10 mouse cellular contexts compared by ENCODE assay signal in the genomic region with DNA sequence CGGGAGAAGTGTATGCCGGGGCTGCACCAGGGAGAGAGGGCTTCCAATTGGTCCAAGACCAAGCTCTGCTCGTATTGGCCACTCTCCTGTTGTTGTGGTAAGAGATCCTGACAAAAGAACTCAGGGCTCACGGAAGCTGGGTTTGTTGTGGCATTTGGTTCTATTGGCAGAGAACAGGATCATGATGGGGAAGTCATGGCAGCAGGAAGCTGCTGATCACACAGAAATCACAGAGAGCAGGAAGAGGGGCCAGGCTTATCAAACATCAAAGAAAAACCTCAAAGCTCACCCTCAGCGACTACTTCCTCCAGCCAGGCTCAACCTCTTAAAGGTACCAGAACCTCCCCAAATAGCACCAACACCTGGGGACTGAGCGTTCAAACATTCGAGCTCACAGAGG. TPM values are rescaled to one million over a fixed set of nuclear protein-coding genes. Genes with fewer than 3 reads are reported as not detected.
DNase-seq lines count a peak whose midpoint lies in the region; ATAC-seq and TF ChIP-seq lines count a peak whose summit lies in the region.
"Had no signal": no experiment of that assay in that cellular context is flagged by ENCODE, and none has a peak within 500 bp of the region (broad histone marks: within the 10 kb centered on the region; RNA-seq: fewer than 3 reads in every experiment).

No protein-coding gene starts in this region.

- H3K4me2 ChIP-seq in embryonic facial prominence, embryonic 12.5 days (replicated peaks): peak overlapping the region; percentile 7; the same call in 1 of the 2 replicates
- H3K4me2 ChIP-seq: neural tube, embryonic 13.5 days had no signal

- no peaks in the 10 kb centered on the region for H3K27me3 ChIP-seq in embryonic facial prominence, embryonic 12.5 days
- H3K27me3 ChIP-seq: neural tube, embryonic 13.5 days had no signal

- no peaks in the 10 kb centered on the region for H3K36me3 ChIP-seq in embryonic facial prominence, embryonic 12.5 days
- H3K36me3 ChIP-seq: neural tube, embryonic 13.5 days had no signal

- no peak for ATAC-seq in embryonic facial prominence, embryonic 12.5 days (ENCODE audit: insufficient number of reproducible peaks, insufficient read depth, low FRiP score, low TSS enrichment)
- ATAC-seq in megakaryocyte progenitor cell, adult 5-6 weeks (replicated peaks; ENCODE audit: poor library complexity): peak; percentile 56

- intact Hi-C loops in gastrocnemius, adult 2 months (cut with DNase I): no loop called here

- no peak overlapping the region for H3K9ac ChIP-seq in embryonic facial prominence, embryonic 12.5 days
- H3K9ac ChIP-seq: neural tube, embryonic 13.5 days had no signal

- WGBS in embryonic facial prominence, embryonic 12.5 days: 27% methylated on average over 7 of the region's 7 CpGs

- TF ChIP-seq CTCF in gastrocnemius, adult 2 months (IDR thresholded peaks at IDR 0.05): no peak

- H3K27ac ChIP-seq in gastrocnemius, adult 2 months: peak overlapping the region; percentile 38; the same call in 1 of the 2 replicates
- no peak overlapping the region for H3K27ac ChIP-seq in embryonic facial prominence, embryonic 12.5 days
- H3K27ac ChIP-seq: neural tube, embryonic 13.5 days had no signal

- H3K4me1 ChIP-seq in embryonic facial prominence, embryonic 12.5 days: peaks cover 6% of the 10 kb centered on the region

- DNase-seq in gastrocnemius, adult 2 months: no peak
- no peak for DNase-seq in gastrocnemius, adult 8-10 months (ENCODE audit: low spot score in 2 of 2)
- peak; percentile 33 for DNase-seq in layer of hippocampus, adult 9-11 months
- DNase-seq in layer of hippocampus, adult 9-10 months (ENCODE audit: low spot score): no peak
- DNase-seq in testis, postnatal 14 days (ENCODE audit: low spot score): no peak
- no peak for DNase-seq in gastrocnemius, adult 18-20 months (ENCODE audit: low spot score)
- DNase-seq: spleen, adult 18-20 months had no signal

- H3K4me3 ChIP-seq in gastrocnemius, adult 2 months: peak overlapping the region; percentile 23
- no peak overlapping the region for H3K4me3 ChIP-seq in embryonic facial prominence, embryonic 12.5 days
- H3K4me3 ChIP-seq: neural tube, embryonic 13.5 days had no signal

- H3K9me3 ChIP-seq in embryonic facial prominence, embryonic 12.5 days: no peaks in the 10 kb centered on the region
- H3K9me3 ChIP-seq: neural tube, embryonic 13.5 days had no signal

RNA-seq across cellular contexts. Expression of a gene that starts 41.3 kb away (rescaled TPM):
- 1 to 10 TPM; 2.7 to 7.2 TPM for total RNA-seq in gastrocnemius, adult 2 months (2021)
- total RNA-seq in gastrocnemius, adult 8-10 months (2022): 10 to 100 TPM in 1 of 4 experiments, 1 to 10 TPM in 3; 1.9 to 19.3 (median 7.4) TPM
- 2.3 and 2.8 TPM in 2 replicates for polyA plus RNA-seq in embryonic facial prominence, embryonic 12.5 days (2016; fragmentation: Nextera tagmentation; extraction: Ambion mirVana)
- 2.2 and 8.0 TPM in 2 replicates for total RNA-seq in megakaryocyte progenitor cell, adult 5-6 weeks (2015)
- total RNA-seq in megakaryocyte progenitor cell, adult 5-6 weeks (2017): 1.0 and 20.5 TPM in 2 replicates
- 100 to 1,000 TPM in 1 of 2 experiments, 10 to 100 TPM in 1; 14.7 to 163 TPM for total RNA-seq in gastrocnemius, adult 18-20 months (2021)

RNA-seq across cellular contexts. Expression of a gene that starts 58.9 kb away (rescaled TPM):
- total RNA-seq in gastrocnemius, adult 2 months (2021): 10 to 100 TPM; 68.3 to 69.6 TPM
- 10 to 100 TPM; 58.2 to 77.0 (median 71.4) TPM for total RNA-seq in gastrocnemius, adult 8-10 months (2022)
- polyA plus RNA-seq in embryonic facial prominence, embryonic 12.5 days (2016; fragmentation: Nextera tagmentation; extraction: Ambion mirVana): 92.8 and 95.3 TPM in 2 replicates
- 23.8 and 29.8 TPM in 2 replicates for total RNA-seq in megakaryocyte progenitor cell, adult 5-6 weeks (2015)
- 7.6 and 8.7 TPM in 2 replicates for total RNA-seq in megakaryocyte progenitor cell, adult 5-6 weeks (2017)
- 10 to 100 TPM; 67.8 to 76.9 TPM for total RNA-seq in gastrocnemius, adult 18-20 months (2021)
